Comparison of ENCODE assay signal across 8 mouse cellular contexts in genomic region chr10:82860929-82861315, GRCm38 (mm10). TPM values are rescaled to one million over a fixed set of nuclear protein-coding genes. Genes with fewer than 3 reads are reported as not detected.
DNase-seq lines count a peak whose midpoint lies in the region; ATAC-seq and TF ChIP-seq lines count a peak whose summit lies in the region.

No protein-coding gene starts in this region.

- H3K9me3 ChIP-seq in heart, embryonic 13.5 days = no peaks in the 10 kb centered on the region
- no peaks in the 10 kb centered on the region for H3K9me3 ChIP-seq in G1E (replicated peaks)
- no peaks in the 10 kb centered on the region for H3K9me3 ChIP-seq in heart, postnatal 0 days (replicated peaks; ENCODE audit: control insufficient read depth, low read length)
- no peaks in the 10 kb centered on the region for H3K9me3 ChIP-seq in midbrain, embryonic 12.5 days

- H3K27ac ChIP-seq in heart, embryonic 13.5 days (replicated peaks) = peak overlapping the region; percentile 97
- H3K27ac ChIP-seq in heart, postnatal 0 days (ENCODE audit: low read depth) = peak overlapping the region; percentile 95
- H3K27ac ChIP-seq in midbrain, embryonic 12.5 days (replicated peaks) = peak overlapping the region; percentile 91

- no peak for DNase-seq in heart, postnatal 36 days
- no peak for DNase-seq in G1E (ENCODE audit: low spot score)
- no peak for DNase-seq in heart, postnatal 0 days (ENCODE audit: low spot score)
- no peak for DNase-seq in right cerebral cortex, postnatal 25 days
- DNase-seq in Muller cell, postnatal 12 days (ENCODE audit: inconsistent ontology term) = no peak
- DNase-seq in gastrocnemius, adult 18-20 months (ENCODE audit: low spot score) = no peak

- H3K4me1 ChIP-seq in heart, embryonic 13.5 days = peaks cover 44% of the 10 kb centered on the region
- peaks cover 51% of the 10 kb centered on the region for H3K4me1 ChIP-seq in G1E (ENCODE audit: insufficient read depth, low read depth, low read length)
- H3K4me1 ChIP-seq in heart, postnatal 0 days (ENCODE audit: control insufficient read depth, insufficient read depth) = peaks cover 16% of the 10 kb centered on the region
- H3K4me1 ChIP-seq in midbrain, embryonic 12.5 days = peaks cover 29% of the 10 kb centered on the region

- WGBS in heart, embryonic 13.5 days = 10% methylated on average over 8 of the region's 8 CpGs
- 10% methylated on average over 8 of the region's 8 CpGs for WGBS in heart, postnatal 0 days
- WGBS in midbrain, embryonic 12.5 days = 9% methylated on average over 8 of the region's 8 CpGs

- no peak for ATAC-seq in heart, embryonic 13.5 days (ENCODE audit: extremely low read depth, insufficient number of reproducible peaks, low FRiP score, low TSS enrichment)
- no peak for ATAC-seq in G1E (ENCODE audit: extremely low read depth, insufficient number of reproducible peaks, low FRiP score, poor library complexity, severe bottlenecking)
- ATAC-seq in heart, postnatal 0 days (ENCODE audit: insufficient read depth, low read depth) = no peak
- no peak for ATAC-seq in midbrain, embryonic 12.5 days (ENCODE audit: low FRiP score, low read depth)

- TF ChIP-seq CTCF in G1E (IDR thresholded peaks at IDR 0.05; ENCODE audit: low read depth, low read length) = no peak
- no peak for TF ChIP-seq CTCF in heart, postnatal 0 days (IDR thresholded peaks at IDR 0.05; ENCODE audit: low read depth)

- H3K27me3 ChIP-seq in heart, embryonic 13.5 days (replicated peaks) = no peaks in the 10 kb centered on the region
- H3K27me3 ChIP-seq in G1E (ENCODE audit: insufficient read depth, low read length) = peaks cover under 1% of the 10 kb centered on the region; the same call in 1 of the 2 replicates
- H3K27me3 ChIP-seq in heart, postnatal 0 days (ENCODE audit: control insufficient read depth, insufficient read depth, low read length) = no peaks in the 10 kb centered on the region
- peaks cover 3% of the 10 kb centered on the region for H3K27me3 ChIP-seq in midbrain, embryonic 12.5 days

- H3K9ac ChIP-seq in heart, embryonic 13.5 days = peak overlapping the region; percentile 92
- peak overlapping the region; percentile 75 for H3K9ac ChIP-seq in heart, postnatal 0 days (replicated peaks; ENCODE audit: low read depth, low read length)
- peak overlapping the region; percentile 84 for H3K9ac ChIP-seq in midbrain, embryonic 12.5 days (replicated peaks)

- peak overlapping the region; percentile 77 for H3K4me3 ChIP-seq in heart, embryonic 13.5 days
- H3K4me3 ChIP-seq in G1E (ENCODE audit: low read depth, low read length) = peak overlapping the region; percentile 79
- H3K4me3 ChIP-seq in heart, postnatal 0 days (ENCODE audit: low read depth, low read length) = peak overlapping the region; percentile 68
- peak overlapping the region; percentile 59 for H3K4me3 ChIP-seq in midbrain, embryonic 12.5 days

- no peak for TF ChIP-seq EP300 in heart, postnatal 0 days (IDR thresholded peaks at IDR 0.05; ENCODE audit: low read depth)

- intact Hi-C loops in heart, postnatal 36 days (cut with DNase I) = loop anchor here (2.0 kb wide), 1 partner anchor 48 kb away; no protein-coding TSS in a partner anchor

- peak overlapping the region; percentile 77 for H3K4me2 ChIP-seq in heart, embryonic 13.5 days
- H3K4me2 ChIP-seq in heart, postnatal 0 days (ENCODE audit: low read depth, low read length) = peak overlapping the region; percentile 85
- H3K4me2 ChIP-seq in midbrain, embryonic 12.5 days (replicated peaks) = peak overlapping the region; percentile 75

- H3K36me3 ChIP-seq in heart, embryonic 13.5 days = peaks cover 21% of the 10 kb centered on the region
- H3K36me3 ChIP-seq in G1E (replicated peaks) = peaks cover 26% of the 10 kb centered on the region
- H3K36me3 ChIP-seq in heart, postnatal 0 days (replicated peaks; ENCODE audit: control insufficient read depth, insufficient read depth, low read length) = peaks cover 10% of the 10 kb centered on the region
- H3K36me3 ChIP-seq in midbrain, embryonic 12.5 days = peaks cover 22% of the 10 kb centered on the region

RNA-seq across cellular contexts. Expression of gene Eid3, which starts 5.5 kb away (rescaled TPM):
- 0.22 and 0.36 TPM in 2 replicates for polyA plus RNA-seq in heart, embryonic 13.5 days (2015; fragmentation: Nextera tagmentation; extraction: Ambion mirVana)
- 1 to 10 TPM in 1 of 2 experiments, under 1 TPM in 1; 0.69 to 1.5 TPM for total RNA-seq in heart, postnatal 36 days (2021)
- total RNA-seq in G1E (2014; fragmentation: Nextera tagmentation) (7.6 and 8.0 TPM in 2 replicates), G1E (2017) (3.3 and 4.5 TPM in 2 replicates)
- polyA plus RNA-seq in G1E (2012) = 0.26 and 0.28 TPM in 2 replicates
- total RNA-seq in heart, postnatal 0 days (2014; rRNA removed; ENCODE audit: low replicate concordance) = not detected in 2 replicates
- polyA plus RNA-seq in heart, postnatal 0 days (2015; fragmentation: Nextera tagmentation; extraction: Ambion mirVana) = 0.08 and 0.11 TPM in 2 replicates
- polyA plus RNA-seq in midbrain, embryonic 12.5 days (2016; fragmentation: Nextera tagmentation; extraction: Ambion mirVana) = 0.69 and 0.80 TPM in 2 replicates
- total RNA-seq in gastrocnemius, adult 18-20 months (2021) = 1 to 10 TPM in 1 of 2 experiments, under 1 TPM in 1; 0.90 to 1.1 TPM

RNA-seq across cellular contexts. Expression of gene Txnrd1, which starts 27.2 kb away (rescaled TPM):
- polyA plus RNA-seq in heart, embryonic 13.5 days (2015; fragmentation: Nextera tagmentation; extraction: Ambion mirVana) = 64.9 and 65.3 TPM in 2 replicates
- total RNA-seq in heart, postnatal 36 days (2021) = 10 to 100 TPM; 49.3 to 63.5 TPM
- 60.8 and 73.1 TPM in 2 replicates for total RNA-seq in G1E (2014; fragmentation: Nextera tagmentation)
- 83.1 and 88.7 TPM in 2 replicates for total RNA-seq in G1E (2017)
- 83.9 and 114 TPM in 2 replicates for polyA plus RNA-seq in G1E (2012)
- 35.0 and 53.5 TPM in 2 replicates for total RNA-seq in heart, postnatal 0 days (2014; rRNA removed; ENCODE audit: low replicate concordance)
- 28.0 and 30.4 TPM in 2 replicates for polyA plus RNA-seq in heart, postnatal 0 days (2015; fragmentation: Nextera tagmentation; extraction: Ambion mirVana)
- polyA plus RNA-seq in midbrain, embryonic 12.5 days (2016; fragmentation: Nextera tagmentation; extraction: Ambion mirVana) = 174 and 176 TPM in 2 replicates
- total RNA-seq in gastrocnemius, adult 18-20 months (2021) = 10 to 100 TPM; 52.6 to 65.1 TPM
